Mouse (Mus musculus) ES-E14 (cell line): ENCODE data around the gene Ssrp1.

ENCODE experiments used
- CHD2 ChIP-seq: IDR thresholded peaks from 2 replicates; pipeline ENCODE4 v1.6.1; 2014; ENCODE audit warnings: mild to moderate bottlenecking, low read depth, low read length, inconsistent platforms
- HCFC1 ChIP-seq: IDR thresholded peaks from 2 replicates; pipeline ENCODE4 v1.6.1; 2012; ENCODE audit warnings: low read length, inconsistent platforms, borderline replicate concordance; ENCODE audit not compliant: insufficient read depth

- TF ChIP-seq CHD2: no peak
- no peak for TF ChIP-seq HCFC1
Observed at GRCm38 (mm10) chr2:85093376-85093775, 56.3 kb downstream of the Ssrp1 start.
